Mouse (Mus musculus) cerebellum, adult 2 months (tissue): ENCODE results near the gene Med16.

Experiments
- CTCF ChIP-seq: fragments of 200-500 bp; IDR thresholded peaks from 2 replicates; pipeline ENCODE4 v1.5.1; 2011; ENCODE audit warnings: low read depth, mild to moderate bottlenecking, control low read depth, low read length, moderate library complexity, borderline replicate concordance; ENCODE audit not compliant: insufficient read depth
- POLR2A ChIP-seq: fragments of 200-500 bp; IDR thresholded peaks from 2 replicates; pipeline ENCODE4 v1.6.1; 2011; ENCODE audit warnings: low read length, control low read depth, borderline replicate concordance; ENCODE audit not compliant: insufficient read depth

- no peak for TF ChIP-seq CTCF
- TF ChIP-seq POLR2A = no peak
Observed at GRCm38 (mm10) chr10:79861230-79862048, 47.3 kb downstream of the Med16 start.
